Comparison of ENCODE assay signal across 8 mouse cellular contexts in genomic region chr5:73881941-73882340, GRCm38 (mm10).
A peak's percentile ranks its signal among the peaks of the same experiment; 100 is the strongest.
DNase-seq lines count a peak whose midpoint lies in the region; ATAC-seq lines count a peak whose summit lies in the region.

No protein-coding gene starts in this region.

- H3K9ac ChIP-seq in heart, embryonic 11.5 days (ENCODE audit: low read depth, low read length) = no peak overlapping the region
- H3K9ac ChIP-seq in heart, embryonic 14.5 days (ENCODE audit: low read length) = no peak overlapping the region

- peak; percentile 99 for DNase-seq in heart, adult 11 months
- peak; percentile 15 for DNase-seq in cerebellum, adult 8-10 months
- peak; percentile 65 for DNase-seq in limb, embryonic 10.5 days (ENCODE audit: low spot score)
- DNase-seq in natural killer cell, adult 2 months (ENCODE audit: low spot score in 2 of 2) = no peak
- DNase-seq in thymus, postnatal 0 days (ENCODE audit: low spot score) = no peak
- DNase-seq in spleen, adult 12 weeks (ENCODE audit: low spot score) = no peak

- H3K27ac ChIP-seq in heart, embryonic 11.5 days (ENCODE audit: low read depth, low read length) = no peak overlapping the region
- H3K27ac ChIP-seq in heart, embryonic 14.5 days (replicated peaks in 1 of 2; ENCODE audit: control insufficient read depth in 1 of 2, insufficient read depth in 1 of 2, low read depth in 2 of 2, low read length in 2 of 2) = peak overlapping the region in 1 of 2 experiments; percentile 22; a peak in 1 of 4 replicates
- H3K27ac ChIP-seq in limb, embryonic 10.5 days = peak overlapping the region; percentile 51

- H3K4me3 ChIP-seq in heart, embryonic 11.5 days (ENCODE audit: low read depth, low read length) = no peak overlapping the region
- H3K4me3 ChIP-seq in heart, embryonic 14.5 days (ENCODE audit: control insufficient read depth in 1 of 2, insufficient read depth in 1 of 2, low read depth in 1 of 2, low read length in 2 of 2) = no peak overlapping the region
- H3K4me3 ChIP-seq in limb, embryonic 10.5 days = no peak overlapping the region

- H3K9me3 ChIP-seq in heart, embryonic 11.5 days (replicated peaks; ENCODE audit: control insufficient read depth, low read length) = no peaks in the 10 kb centered on the region
- no peaks in the 10 kb centered on the region for H3K9me3 ChIP-seq in heart, embryonic 14.5 days (ENCODE audit: control insufficient read depth, low read length)
- H3K9me3 ChIP-seq in limb, embryonic 10.5 days (replicated peaks) = no peaks in the 10 kb centered on the region

- no peak overlapping the region for H3K4me2 ChIP-seq in heart, embryonic 11.5 days
- H3K4me2 ChIP-seq in heart, embryonic 14.5 days (ENCODE audit: low read length) = no peak overlapping the region

- H3K4me1 ChIP-seq in heart, embryonic 11.5 days (ENCODE audit: control insufficient read depth, insufficient read depth, low read length) = peaks cover 4% of the 10 kb centered on the region
- H3K4me1 ChIP-seq in heart, embryonic 14.5 days (ENCODE audit: control insufficient read depth in 2 of 2, insufficient read depth in 2 of 2, low read length in 2 of 2) = peaks cover 4 to 6% of the 10 kb centered on the region in 2 experiments; a peak in 2 of 4 replicates
- H3K4me1 ChIP-seq in limb, embryonic 10.5 days = peaks cover 29% of the 10 kb centered on the region

- no peaks in the 10 kb centered on the region for H3K27me3 ChIP-seq in heart, embryonic 11.5 days (ENCODE audit: control insufficient read depth, insufficient read depth, low read length)
- H3K27me3 ChIP-seq in heart, embryonic 14.5 days (ENCODE audit: control insufficient read depth, insufficient read depth, low read length) = no peaks in the 10 kb centered on the region
- no peaks in the 10 kb centered on the region for H3K27me3 ChIP-seq in limb, embryonic 10.5 days (ENCODE audit: low read depth, poor library complexity, severe bottlenecking)

- no peak for ATAC-seq in heart, embryonic 11.5 days (replicated peaks; ENCODE audit: insufficient number of reproducible peaks, low FRiP score, low TSS enrichment)
- peak; percentile 59; the same call in 1 of the 2 replicates for ATAC-seq in heart, embryonic 14.5 days (ENCODE audit: insufficient number of reproducible peaks, insufficient read depth, low FRiP score, low read depth)

- H3K36me3 ChIP-seq in heart, embryonic 11.5 days (ENCODE audit: control insufficient read depth, insufficient read depth, low read length) = no peaks in the 10 kb centered on the region
- H3K36me3 ChIP-seq in heart, embryonic 14.5 days (ENCODE audit: control insufficient read depth, insufficient read depth, low read length) = no peaks in the 10 kb centered on the region
- no peaks in the 10 kb centered on the region for H3K36me3 ChIP-seq in limb, embryonic 10.5 days

- WGBS in heart, embryonic 11.5 days (ENCODE audit: insufficient replicate concordance) = 45% methylated on average over 5 of the region's 5 CpGs
- WGBS in heart, embryonic 14.5 days = 35% methylated on average over 5 of the region's 5 CpGs
- 25% methylated on average over 5 of the region's 5 CpGs for WGBS in limb, embryonic 10.5 days

Comparison
In these comparisons a context has a peak if more than half of its experiments do, and no peak if none do; other contexts are left out.
1. DNase-seq: peak in heart, adult 11 months (single experiment), cerebellum, adult 8-10 months (single experiment) and limb, embryonic 10.5 days (single experiment); none in natural killer cell, adult 2 months (0 of 2), thymus, postnatal 0 days (single experiment) and spleen, adult 12 weeks (single experiment).